Mouse (Mus musculus): ENCODE data around the gene Rab14. TPM values are rescaled to one million over a fixed set of nuclear protein-coding genes. Genes with fewer than 3 reads are reported as not detected.

Gene Rab14
- 341 and 342 TPM in 2 replicates for polyA plus RNA-seq (2015; fragmentation: Nextera tagmentation; extraction: Ambion mirVana)

DNA sequence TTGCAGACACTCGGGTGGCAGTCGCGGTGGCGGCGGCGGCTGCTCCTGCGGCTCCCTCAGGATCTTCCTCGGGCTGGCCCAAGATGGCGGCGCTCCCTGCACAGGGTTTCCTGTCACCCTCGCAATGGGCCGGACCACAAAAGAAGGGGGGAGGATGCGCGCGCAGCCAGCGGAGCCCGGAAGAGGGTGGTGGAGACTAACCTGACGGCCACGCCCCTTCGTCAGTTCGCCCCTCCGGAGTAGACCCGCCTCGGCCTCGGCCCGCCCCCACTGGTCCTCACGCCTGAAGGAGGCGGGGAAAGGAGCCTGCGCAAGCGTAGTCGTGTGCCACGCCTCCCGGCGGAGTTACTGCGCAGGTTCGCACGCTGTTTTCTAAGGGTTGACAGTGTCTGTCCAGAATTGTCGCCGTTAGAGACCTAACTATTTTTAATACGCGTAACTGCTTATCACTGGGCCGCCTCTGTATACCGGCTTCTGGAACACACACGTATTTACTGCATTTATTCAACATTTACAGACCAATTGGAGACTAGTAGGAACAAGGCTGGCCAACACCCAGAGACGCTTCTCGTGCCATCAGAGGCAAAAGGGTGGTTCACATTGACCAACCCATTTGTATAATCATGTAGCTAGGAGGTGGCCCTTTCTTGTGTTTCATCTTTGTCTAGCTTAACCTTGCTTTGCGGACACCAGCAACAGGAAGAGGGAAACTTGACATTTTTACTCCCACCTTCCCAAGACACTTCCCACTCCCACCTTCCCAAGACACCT lies at the start of gene Rab14:
Gene Rab14, minus strand, starts transcription at position 223 of the 771 bp plus-strand sequence.
- peak; percentile 99 for ATAC-seq (ENCODE audit: insufficient number of reproducible peaks, low FRiP score, low TSS enrichment, low read depth)
- Histone ChIP-seq H3K4me1 (peaks cover 7% of the 10 kb centered on the region), H3K4me2 (peak within 1 kb of the TSS; percentile 76), H3K4me3 (peak within 1 kb of the TSS; percentile 99), H3K27me3 (no peaks in the 10 kb centered on the region; the same call in 1 of the 2 replicates), H3K36me3 (no peaks in the 10 kb centered on the region), H3K9ac (peak within 1 kb of the TSS; percentile 98), H3K27ac (peak within 1 kb of the TSS; percentile 98), H3K9me3 (no peaks in the 10 kb centered on the region)
- WGBS: under 1% methylated on average over 47 of the region's 47 CpGs

DNA sequence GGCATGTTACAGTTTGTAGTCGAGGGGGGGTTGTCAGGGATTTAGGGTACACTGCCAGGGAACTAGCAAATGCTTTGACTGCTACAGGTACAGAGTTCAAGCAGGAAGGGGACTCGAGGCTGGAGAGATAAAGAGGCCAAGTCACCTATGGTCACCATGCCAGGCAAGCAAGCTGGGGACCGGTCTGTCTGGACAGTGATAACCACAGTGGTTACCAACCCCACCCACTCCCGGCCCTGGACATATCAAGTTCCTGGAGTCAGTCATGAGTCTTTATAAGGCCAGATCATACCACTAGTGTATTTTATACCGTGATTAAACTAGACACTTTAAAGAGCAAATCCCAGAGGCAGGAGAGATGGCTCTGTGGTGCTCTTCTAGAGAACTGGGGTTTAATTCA lies 46.8 kb upstream of the Rab14 start:
- ATAC-seq (ENCODE audit: insufficient number of reproducible peaks, low FRiP score, low TSS enrichment, low read depth): no peak
- H3K27ac ChIP-seq: no peak overlapping the region
- H3K27me3 ChIP-seq: peaks cover 2% of the 10 kb centered on the region; the same call in 1 of the 2 replicates
- no peak overlapping the region for H3K9ac ChIP-seq
- H3K36me3 ChIP-seq: no peaks in the 10 kb centered on the region
- no peak overlapping the region for H3K4me3 ChIP-seq
- no peaks in the 10 kb centered on the region for H3K4me1 ChIP-seq
- no peaks in the 10 kb centered on the region for H3K9me3 ChIP-seq
- no peak overlapping the region for H3K4me2 ChIP-seq
- 64% methylated on average over 5 of the region's 5 CpGs for WGBS

DNA sequence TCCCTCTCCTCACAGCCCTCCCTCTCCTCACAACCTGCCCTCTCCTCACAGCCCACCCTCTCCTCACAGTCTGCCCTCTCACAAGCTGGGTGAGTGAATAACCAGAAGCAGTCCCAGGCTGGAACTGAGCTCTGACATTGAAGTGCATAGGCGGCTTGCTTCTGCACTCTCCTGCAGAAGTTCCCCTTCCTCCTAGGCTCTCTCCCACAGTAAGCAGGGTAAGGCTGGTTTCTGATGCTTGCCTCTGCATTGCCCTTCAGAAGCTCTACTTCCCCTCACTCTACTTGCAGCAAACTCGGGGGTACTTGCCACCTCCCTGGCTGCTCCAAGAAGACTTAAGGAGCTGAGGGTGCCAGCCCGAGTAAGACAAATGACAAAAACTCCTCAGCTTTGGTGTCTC lies 43.3 kb upstream of the Rab14 start:
- no peak overlapping the region for H3K9ac ChIP-seq
- H3K27me3 ChIP-seq: peaks cover 2% of the 10 kb centered on the region; the same call in 1 of the 2 replicates
- H3K9me3 ChIP-seq: no peaks in the 10 kb centered on the region
- 48% methylated on average over 3 of the region's 3 CpGs for WGBS
- no peaks in the 10 kb centered on the region for H3K36me3 ChIP-seq
- ATAC-seq (ENCODE audit: insufficient number of reproducible peaks, low FRiP score, low TSS enrichment, low read depth): no peak
- no peak overlapping the region for H3K27ac ChIP-seq
- H3K4me3 ChIP-seq: no peak overlapping the region
- no peak overlapping the region for H3K4me2 ChIP-seq
- H3K4me1 ChIP-seq: no peaks in the 10 kb centered on the region

DNA sequence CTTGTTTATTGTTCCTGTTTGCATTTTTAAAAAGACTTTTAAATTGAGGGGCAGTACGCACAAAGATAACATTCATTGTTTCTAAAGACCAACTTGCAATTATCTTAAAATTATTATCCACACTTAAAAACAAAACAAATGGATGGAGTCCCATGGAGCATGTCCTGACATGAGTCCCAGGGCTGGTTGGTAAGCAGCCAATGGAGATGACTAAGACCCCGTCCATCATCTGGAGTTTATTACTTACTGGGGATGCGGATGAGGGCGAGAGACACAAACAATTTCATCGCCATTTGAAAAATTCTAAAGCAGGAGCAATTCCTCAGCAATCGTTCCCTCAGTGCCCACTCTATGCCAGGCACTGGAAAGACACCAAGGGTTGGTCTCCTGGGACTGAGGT lies 34.1 kb upstream of the Rab14 start:
- Histone ChIP-seq H3K36me3 (no peaks in the 10 kb centered on the region), H3K9ac (no peak overlapping the region), H3K9me3 (no peaks in the 10 kb centered on the region), H3K27ac (no peak overlapping the region), H3K4me1 (peaks cover 11% of the 10 kb centered on the region), H3K4me3 (no peak overlapping the region), H3K4me2 (no peak overlapping the region), H3K27me3 (peaks cover 14% of the 10 kb centered on the region; the same call in 1 of the 2 replicates)
- 51% methylated on average over 6 of the region's 6 CpGs for WGBS
- no peak for ATAC-seq (ENCODE audit: insufficient number of reproducible peaks, low FRiP score, low TSS enrichment, low read depth)

DNA sequence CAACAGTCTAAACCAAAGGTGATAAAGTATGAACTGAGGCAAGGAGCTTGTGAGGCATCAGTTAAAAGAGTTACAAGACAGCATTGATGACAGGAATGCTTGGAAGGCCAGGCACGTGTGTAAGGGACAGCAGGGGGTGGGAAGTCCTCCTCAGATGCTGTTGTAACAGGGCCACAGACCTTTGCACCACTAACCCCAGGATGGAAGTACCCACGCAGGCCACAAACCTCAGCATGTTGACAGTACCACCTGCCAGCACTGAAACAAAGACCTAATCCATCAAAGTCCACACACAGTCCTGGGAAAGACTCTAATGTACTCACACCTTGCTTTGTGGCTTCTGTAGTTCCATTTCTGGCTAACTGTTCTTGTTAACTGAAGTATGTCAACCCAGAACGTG lies 33.0 kb upstream of the Rab14 start:
- H3K9ac ChIP-seq: no peak overlapping the region
- H3K9me3 ChIP-seq: no peaks in the 10 kb centered on the region
- H3K4me3 ChIP-seq: no peak overlapping the region
- no peak overlapping the region for H3K4me2 ChIP-seq
- H3K27ac ChIP-seq: no peak overlapping the region
- WGBS: 44% methylated on average over 3 of the region's 3 CpGs
- peaks cover 11% of the 10 kb centered on the region for H3K4me1 ChIP-seq
- H3K36me3 ChIP-seq: no peaks in the 10 kb centered on the region
- no peak for ATAC-seq (ENCODE audit: insufficient number of reproducible peaks, low FRiP score, low TSS enrichment, low read depth)
- H3K27me3 ChIP-seq: peaks cover 21% of the 10 kb centered on the region

DNA sequence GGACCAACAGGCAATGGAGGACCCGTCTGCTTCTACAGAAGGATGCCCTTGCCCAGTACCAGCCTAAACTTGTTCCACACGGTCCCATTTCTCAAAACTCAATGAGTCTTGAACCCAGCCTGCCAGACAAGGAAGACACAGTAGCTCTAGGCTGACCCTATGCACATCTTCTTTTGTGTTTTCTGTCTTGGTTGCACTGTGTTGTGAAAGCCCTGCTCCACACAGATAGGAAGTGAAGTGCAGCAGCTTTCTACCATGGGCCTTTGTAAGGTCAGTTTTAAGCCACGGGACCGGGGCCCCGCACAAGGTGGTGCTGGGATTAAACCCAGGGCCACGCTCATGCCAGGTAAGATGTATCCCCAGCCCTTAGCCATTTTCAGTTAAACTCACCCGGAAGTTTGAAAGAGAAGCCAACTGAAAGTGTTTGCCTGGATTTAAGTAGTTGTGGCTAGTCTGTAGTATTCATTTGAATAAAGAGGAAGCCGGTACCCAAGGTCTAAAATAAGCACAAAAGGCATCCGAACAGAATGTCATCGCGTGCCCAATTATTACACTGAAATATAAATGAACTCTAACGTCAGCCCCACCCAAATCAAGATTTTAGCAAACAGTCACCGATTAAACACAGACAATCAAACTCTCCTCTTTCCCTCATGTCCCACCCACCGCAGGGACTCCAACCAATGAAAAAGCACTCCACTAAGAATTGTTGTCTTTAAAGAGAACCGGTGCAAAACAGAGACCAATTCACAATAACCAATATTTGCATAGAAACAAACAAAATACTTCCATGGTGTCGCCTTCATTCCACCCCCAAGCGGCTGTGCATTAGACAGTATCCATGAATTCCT lies 31.9 kb upstream of the Rab14 start:
- Histone ChIP-seq H3K4me1 (peaks cover 14% of the 10 kb centered on the region), H3K9me3 (no peaks in the 10 kb centered on the region), H3K36me3 (no peaks in the 10 kb centered on the region), H3K4me3 (no peak overlapping the region), H3K27me3 (peaks cover 22% of the 10 kb centered on the region), H3K27ac (no peak overlapping the region), H3K4me2 (no peak overlapping the region), H3K9ac (no peak overlapping the region)
- ATAC-seq (ENCODE audit: insufficient number of reproducible peaks, low FRiP score, low TSS enrichment, low read depth): no peak
- 73% methylated on average over 17 of the region's 17 CpGs for WGBS

DNA sequence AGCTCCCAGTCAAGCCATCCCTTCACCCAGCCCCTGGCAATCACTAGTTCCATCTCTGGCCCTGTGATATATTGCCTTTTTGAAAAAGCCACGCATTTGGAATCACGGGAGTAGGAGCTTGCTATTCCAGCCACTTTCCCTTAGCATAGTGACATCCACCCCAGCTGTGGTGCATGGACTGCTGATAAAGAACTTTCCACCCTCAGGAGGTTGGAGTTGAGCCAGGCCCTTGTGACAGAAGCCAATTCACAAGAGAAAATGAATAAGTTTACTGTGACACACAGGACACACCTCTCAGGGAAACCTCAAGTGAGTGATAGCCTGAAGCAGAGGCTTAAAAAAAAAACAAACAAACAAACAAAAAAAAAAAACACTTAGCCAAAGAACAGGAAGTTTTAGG lies 31.0 kb upstream of the Rab14 start:
- no peak for ATAC-seq (ENCODE audit: insufficient number of reproducible peaks, low FRiP score, low TSS enrichment, low read depth)
- WGBS: 53% methylated on average over 2 of the region's 2 CpGs
- H3K4me2 ChIP-seq: no peak overlapping the region
- peaks cover 26% of the 10 kb centered on the region for H3K27me3 ChIP-seq
- H3K9ac ChIP-seq: no peak overlapping the region
- H3K4me3 ChIP-seq: no peak overlapping the region
- H3K27ac ChIP-seq: no peak overlapping the region
- no peaks in the 10 kb centered on the region for H3K36me3 ChIP-seq
- peaks cover 14% of the 10 kb centered on the region for H3K4me1 ChIP-seq
- H3K9me3 ChIP-seq: no peaks in the 10 kb centered on the region

DNA sequence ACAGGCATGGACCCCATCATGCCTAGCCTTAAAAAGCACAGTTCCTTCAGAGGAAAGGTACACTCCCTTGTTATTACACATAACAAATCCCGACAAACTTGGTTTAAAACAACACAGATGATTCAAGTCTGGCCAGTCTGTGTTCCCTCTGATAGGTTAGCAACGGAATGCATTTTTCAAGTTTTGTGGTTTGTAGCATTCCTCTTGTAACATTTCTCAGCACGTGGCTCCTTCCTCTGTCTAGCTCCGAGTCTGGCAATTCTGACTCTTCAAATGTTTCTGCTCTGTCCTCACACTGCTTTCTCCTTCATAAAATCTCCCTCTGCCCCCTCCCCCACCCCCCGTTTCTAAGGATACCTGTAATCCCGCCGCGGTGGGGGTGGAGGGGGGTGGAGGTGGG lies 29.3 kb upstream of the Rab14 start:
- Histone ChIP-seq H3K36me3 (no peaks in the 10 kb centered on the region), H3K27me3 (peaks cover 28% of the 10 kb centered on the region), H3K4me3 (no peak overlapping the region), H3K27ac (no peak overlapping the region), H3K9ac (no peak overlapping the region), H3K4me2 (no peak overlapping the region), H3K9me3 (no peaks in the 10 kb centered on the region), H3K4me1 (peaks cover 14% of the 10 kb centered on the region)
- WGBS: 9% methylated on average over 8 of the region's 8 CpGs
- ATAC-seq (ENCODE audit: insufficient number of reproducible peaks, low FRiP score, low TSS enrichment, low read depth): no peak

DNA sequence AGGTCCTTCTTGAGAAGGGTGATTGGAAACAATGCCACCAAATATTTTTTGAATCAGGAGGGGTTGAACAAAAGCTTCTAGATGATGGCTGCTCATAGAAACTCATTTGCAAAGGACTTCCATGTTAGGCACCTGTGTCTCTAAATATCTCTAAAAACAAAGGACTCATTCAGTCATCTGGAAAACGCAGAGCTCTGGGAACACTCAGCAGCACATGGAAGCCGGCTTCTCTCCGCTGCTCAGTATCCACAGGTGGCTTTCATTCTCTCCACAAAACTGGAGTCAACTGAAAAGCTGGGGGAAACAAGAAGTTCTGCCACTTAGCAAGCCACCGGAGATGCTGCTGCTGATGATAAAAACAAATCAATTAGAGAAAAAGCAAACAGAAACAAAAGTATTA lies 27.2 kb upstream of the Rab14 start:
- no peak for ATAC-seq (ENCODE audit: insufficient number of reproducible peaks, low FRiP score, low TSS enrichment, low read depth)
- no peak overlapping the region for H3K27ac ChIP-seq
- 28% methylated on average over 4 of the region's 4 CpGs for WGBS

DNA sequence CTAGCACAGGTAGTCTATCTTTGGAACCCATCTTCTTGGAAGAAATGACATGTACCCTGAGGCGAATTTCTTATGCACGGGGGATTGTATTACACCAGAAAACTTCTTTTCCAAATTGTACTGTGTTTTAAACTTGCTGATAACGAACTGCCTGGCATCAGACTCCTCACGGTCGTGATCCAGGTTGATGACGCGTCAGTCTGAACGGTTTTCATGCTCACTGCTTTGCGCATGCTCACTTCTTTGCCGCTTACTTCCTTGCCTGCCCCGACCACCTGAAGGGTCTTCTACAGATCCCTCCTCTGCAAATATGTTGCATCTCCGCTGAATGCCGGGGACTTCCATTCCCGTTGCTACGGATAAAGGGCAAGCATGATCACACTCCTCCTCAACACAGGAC lies 23.4 kb upstream of the Rab14 start:
- no peaks in the 10 kb centered on the region for H3K36me3 ChIP-seq
- 82% methylated on average over 15 of the region's 15 CpGs for WGBS

More for the DNA sequence above, 27.2 kb upstream of the Rab14 start:
- Histone ChIP-seq H3K9ac (no peak overlapping the region), H3K4me3 (no peak overlapping the region), H3K27me3 (peaks cover 29% of the 10 kb centered on the region), H3K36me3 (no peaks in the 10 kb centered on the region), H3K4me1 (peaks cover 17% of the 10 kb centered on the region), H3K4me2 (no peak overlapping the region), H3K9me3 (no peaks in the 10 kb centered on the region)

DNA sequence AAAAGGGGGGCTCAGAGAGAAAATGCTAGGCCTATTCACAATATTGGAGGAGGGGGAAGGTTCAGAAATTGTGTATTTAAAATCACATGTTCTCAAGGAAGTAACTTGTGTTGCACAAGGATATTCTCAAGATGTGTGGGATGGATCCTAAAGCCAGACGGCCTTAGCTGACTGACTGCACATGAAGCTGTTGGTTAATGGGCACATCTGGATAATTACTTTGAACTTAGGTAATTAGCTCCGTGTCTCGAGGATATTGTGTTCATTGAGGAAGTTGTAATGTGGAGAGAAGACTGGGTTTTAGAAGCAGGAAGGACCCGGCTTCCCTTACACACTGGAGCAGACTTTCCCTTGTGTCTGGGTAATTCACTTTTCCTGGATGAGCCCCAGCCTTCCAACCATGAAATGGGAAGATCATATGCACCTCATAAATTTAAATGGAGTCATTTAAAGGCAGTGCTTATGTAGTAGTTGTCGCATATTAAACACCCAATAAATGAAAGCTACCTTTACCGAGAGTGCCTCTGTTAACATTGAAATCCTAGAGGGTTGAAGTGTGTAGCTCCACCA lies 22.0 kb upstream of the Rab14 start:
- no peak overlapping the region for H3K27ac ChIP-seq
- no peak overlapping the region for H3K9ac ChIP-seq
- peaks cover 43% of the 10 kb centered on the region for H3K27me3 ChIP-seq
- H3K4me3 ChIP-seq: no peak overlapping the region
- H3K4me2 ChIP-seq: no peak overlapping the region
- ATAC-seq (ENCODE audit: insufficient number of reproducible peaks, low FRiP score, low TSS enrichment, low read depth): no peak
- WGBS: 22% methylated on average over 6 of the region's 6 CpGs
- H3K9me3 ChIP-seq: no peaks in the 10 kb centered on the region
- H3K36me3 ChIP-seq: no peaks in the 10 kb centered on the region
- H3K4me1 ChIP-seq: peaks cover 3% of the 10 kb centered on the region; the same call in 1 of the 2 replicates

More for the DNA sequence above, 23.4 kb upstream of the Rab14 start:
- no peak overlapping the region for H3K27ac ChIP-seq
- H3K27me3 ChIP-seq: peaks cover 47% of the 10 kb centered on the region
- no peak overlapping the region for H3K4me3 ChIP-seq
- H3K9me3 ChIP-seq: no peaks in the 10 kb centered on the region
- no peak overlapping the region for H3K4me2 ChIP-seq
- H3K9ac ChIP-seq: no peak overlapping the region
- no peak for ATAC-seq (ENCODE audit: insufficient number of reproducible peaks, low FRiP score, low TSS enrichment, low read depth)
- H3K4me1 ChIP-seq: peaks cover 7% of the 10 kb centered on the region; the same call in 1 of the 2 replicates

DNA sequence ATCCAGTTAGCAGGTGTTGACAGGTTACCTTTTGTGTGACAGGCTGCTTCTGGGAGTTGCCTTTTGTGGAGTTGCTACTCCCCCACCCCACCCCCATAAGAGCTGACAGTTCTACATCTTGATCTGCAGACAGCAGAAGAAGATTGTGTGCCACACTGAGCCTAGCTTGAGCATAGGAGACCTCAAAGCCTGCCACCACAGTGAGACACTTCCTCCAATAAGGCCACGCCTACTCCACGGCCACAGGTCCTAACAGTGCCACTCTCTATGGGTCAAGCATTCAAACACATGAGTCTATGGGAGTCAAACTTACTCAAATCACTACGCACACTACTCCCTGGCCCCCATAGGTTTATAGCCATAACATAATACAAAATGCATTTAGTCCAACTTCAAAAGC lies 17.8 kb upstream of the Rab14 start:
- WGBS: 91% methylated on average over 3 of the region's 3 CpGs
- no peaks in the 10 kb centered on the region for H3K36me3 ChIP-seq
- H3K27ac ChIP-seq: no peak overlapping the region
- H3K9ac ChIP-seq: no peak overlapping the region
- no peak overlapping the region for H3K4me2 ChIP-seq
- peaks cover 27% of the 10 kb centered on the region for H3K27me3 ChIP-seq
- ATAC-seq (ENCODE audit: insufficient number of reproducible peaks, low FRiP score, low TSS enrichment, low read depth): no peak
- H3K9me3 ChIP-seq: no peaks in the 10 kb centered on the region
- peaks cover 11% of the 10 kb centered on the region for H3K4me1 ChIP-seq
- no peak overlapping the region for H3K4me3 ChIP-seq
